Mouse (Mus musculus) embryonic fibroblast, embryonic 13.5 days (primary cell): ENCODE measurements around the gene Letmd1.
A peak's percentile ranks its signal among the peaks of the same experiment; 100 is the strongest.

ENCODE experiments used
- CTCF ChIP-seq: IDR thresholded peaks from 2 replicates; pipeline ENCODE4 v1.5.1; 2011; ENCODE audit warnings: mild to moderate bottlenecking, control low read depth, low read length, moderate library complexity, borderline replicate concordance; ENCODE audit not compliant: insufficient read depth
- POLR2A ChIP-seq: IDR thresholded peaks from 2 replicates; pipeline ENCODE4 v1.6.1; 2011; ENCODE audit warnings: low read depth, mild to moderate bottlenecking, control low read depth, low read length, moderate library complexity

GRCm38 (mm10) chr15:100457340-100457739 lies 11.5 kb upstream of the Letmd1 start:
- peak; percentile 92; the same call in 1 of the 2 replicates for TF ChIP-seq CTCF
- TF ChIP-seq POLR2A, result no peak
